Mouse (Mus musculus) hindbrain, postnatal 0 days (tissue): ENCODE measurements at regions not wholly inside any gene's neighbourhood (a gene's known extent, or its start where the extent isn't known, plus 50 kb on each side); places are given as distances from the start of the nearest gene placed in this dataset.

ENCODE experiments used
- ATAC-seq: fragments of 200-750 bp; cut with Nextera tagmentation; 2 replicates; pipeline ENCODE4 v1.8.0; 2017; ENCODE audit warnings: mild to moderate bottlenecking, moderate TSS enrichment, moderate library complexity
- DNase-seq: peaks from one replicate; pipeline ENCODE4 v3.0.0-alpha.2; 2015; ENCODE audit warnings: low spot score
- H3K27ac ChIP-seq: fragments of 300-500 bp; sonication (generic); 2 replicates; pipeline ENCODE4 v1.5.1; 2014; ENCODE audit warnings: mild to moderate bottlenecking
- H3K27me3 ChIP-seq: fragments of 300-500 bp; sonication (generic); 2 replicates; pipeline ENCODE4 v1.6.1; 2014; ENCODE audit warnings: low read length, mixed read lengths; ENCODE audit not compliant: insufficient read depth
- H3K36me3 ChIP-seq: fragments of 300-500 bp; sonication (generic); 2 replicates; pipeline ENCODE4 v1.6.1; 2014; ENCODE audit warnings: low read length, mixed read lengths; ENCODE audit not compliant: insufficient read depth
- H3K4me1 ChIP-seq: fragments of 300-500 bp; sonication (generic); 2 replicates; pipeline ENCODE4 v1.6.1; 2014; ENCODE audit warnings: antibody characterized with exemption, low read length, mixed read lengths; ENCODE audit not compliant: insufficient read depth
- H3K4me2 ChIP-seq: fragments of 300-500 bp; sonication (generic); 2 replicates; pipeline ENCODE4 v1.6.1; 2014; ENCODE audit warnings: low read depth, mild to moderate bottlenecking, low read length, moderate library complexity, mixed read lengths
- H3K4me3 ChIP-seq: fragments of 300-500 bp; sonication (generic); 2 replicates; pipeline ENCODE4 v1.5.1; 2014; ENCODE audit warnings: low read length
- H3K9ac ChIP-seq: fragments of 300-500 bp; sonication (generic); replicated peaks from 2 replicates; pipeline ENCODE4 v1.6.1; 2014; ENCODE audit warnings: mild to moderate bottlenecking, low read length, moderate library complexity, mixed read lengths
- H3K9me3 ChIP-seq: fragments of 300-500 bp; sonication (generic); 2 replicates; pipeline ENCODE4 v1.6.1; 2016; ENCODE audit warnings: low read length, mixed read lengths
- CTCF ChIP-seq: IDR thresholded peaks from 2 replicates; pipeline ENCODE4 v1.5.1; 2016; ENCODE audit warnings: antibody characterized with exemption, control low read depth, low read depth
- WGBS: fragments of 180-500 bp; shearing (Covaris S2); extraction: QIAGEN DNeasy Blood & Tissue Kit; methylation state at CpG from one replicate; pipeline ENCODE4 v1.1.7; 2014; 5-methylcytosine and 5-hydroxymethylcytosine counted together

DNA sequence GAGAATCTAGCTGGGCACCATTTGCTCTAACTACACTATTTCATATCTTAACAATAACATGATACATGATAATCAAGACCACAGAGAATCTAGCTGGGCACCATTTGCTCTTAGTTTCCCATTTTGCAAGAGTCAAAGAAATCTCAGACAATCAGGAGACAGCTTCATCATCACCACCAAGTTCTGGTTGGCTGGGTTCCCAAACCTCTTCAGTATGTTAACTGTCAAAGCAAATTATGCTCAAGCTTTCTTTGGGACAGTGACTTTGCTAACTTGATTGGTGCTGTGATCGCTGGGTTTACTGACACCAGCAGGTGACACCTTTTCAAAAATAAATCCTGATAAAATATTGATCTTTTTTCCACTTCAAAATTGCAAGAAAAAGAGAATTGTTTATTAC is 609.2 kb upstream of the Arrdc3 start:
- WGBS: 64% methylated on average over 1 of the region's 1 CpGs
- Histone ChIP-seq H3K4me2 (no peak overlapping the region), H3K27ac (no peak overlapping the region), H3K9me3 (no peaks in the 10 kb centered on the region), H3K36me3 (no peaks in the 10 kb centered on the region), H3K9ac (no peak overlapping the region), H3K4me1 (no peaks in the 10 kb centered on the region), H3K27me3 (no peaks in the 10 kb centered on the region), H3K4me3 (no peak overlapping the region)
- TF ChIP-seq CTCF: no peak
- ATAC-seq (peak; percentile 59; the same call in 1 of the 2 replicates), DNase-seq (peak; percentile 69)

DNA sequence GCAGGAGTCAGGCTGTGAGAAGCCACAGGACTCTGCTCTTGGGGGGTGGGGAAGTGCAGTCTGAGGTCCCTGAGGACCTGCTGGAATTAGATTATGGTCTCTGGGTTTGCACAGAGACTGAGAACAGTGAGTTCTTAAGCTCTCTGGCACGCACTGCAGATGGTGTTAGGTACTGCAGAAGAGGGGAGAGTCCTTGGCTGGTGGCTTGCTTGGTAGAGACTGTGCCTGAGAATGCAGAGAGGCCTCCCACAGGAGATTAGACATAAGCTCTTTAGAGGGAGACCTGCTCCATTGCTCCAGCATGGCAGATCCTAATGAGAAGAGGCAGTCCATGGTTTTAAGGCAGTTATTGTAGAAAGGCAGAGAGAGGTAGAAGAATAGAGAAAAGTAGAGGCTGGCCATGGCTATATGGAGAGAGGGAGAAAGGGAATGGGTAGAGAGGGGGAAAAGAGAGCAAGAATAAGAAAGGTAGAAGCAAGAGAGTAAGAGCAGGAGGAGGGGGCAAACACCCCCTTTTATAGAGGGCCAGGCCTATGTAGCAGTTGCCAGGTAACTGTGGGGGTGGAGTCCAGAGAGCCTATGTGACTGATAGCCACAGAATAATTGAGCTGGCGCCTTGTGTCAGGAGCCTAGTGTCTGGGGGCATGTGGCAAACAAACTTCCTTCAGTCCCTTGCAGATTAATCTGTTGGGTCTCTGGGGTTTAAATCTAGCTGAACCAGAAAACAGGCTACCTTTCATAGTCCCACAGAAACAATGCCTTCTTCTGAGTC is 591.3 kb upstream of the Arrdc3 start:
- Histone ChIP-seq H3K27me3 (no peaks in the 10 kb centered on the region), H3K4me3 (no peak overlapping the region), H3K9me3 (no peaks in the 10 kb centered on the region), H3K36me3 (no peaks in the 10 kb centered on the region), H3K4me1 (no peaks in the 10 kb centered on the region), H3K4me2 (no peak overlapping the region), H3K27ac (no peak overlapping the region), H3K9ac (no peak overlapping the region)
- no peak for DNase-seq
- no peak for TF ChIP-seq CTCF
- ATAC-seq: no peak
- 49% methylated on average over 2 of the region's 2 CpGs for WGBS

GRCm38 (mm10) chr13:80295723-80296122 is 587.5 kb upstream of the Arrdc3 start:
- WGBS: 6% methylated on average over 1 of the region's 1 CpGs
- ATAC-seq: no peak
- DNase-seq: no peak
- no peak overlapping the region for H3K9ac ChIP-seq
- H3K4me2 ChIP-seq: no peak overlapping the region
- TF ChIP-seq CTCF: no peak
- H3K9me3 ChIP-seq: no peaks in the 10 kb centered on the region
- H3K36me3 ChIP-seq: no peaks in the 10 kb centered on the region
- no peak overlapping the region for H3K27ac ChIP-seq
- H3K27me3 ChIP-seq: no peaks in the 10 kb centered on the region
- no peaks in the 10 kb centered on the region for H3K4me1 ChIP-seq
- no peak overlapping the region for H3K4me3 ChIP-seq

DNA sequence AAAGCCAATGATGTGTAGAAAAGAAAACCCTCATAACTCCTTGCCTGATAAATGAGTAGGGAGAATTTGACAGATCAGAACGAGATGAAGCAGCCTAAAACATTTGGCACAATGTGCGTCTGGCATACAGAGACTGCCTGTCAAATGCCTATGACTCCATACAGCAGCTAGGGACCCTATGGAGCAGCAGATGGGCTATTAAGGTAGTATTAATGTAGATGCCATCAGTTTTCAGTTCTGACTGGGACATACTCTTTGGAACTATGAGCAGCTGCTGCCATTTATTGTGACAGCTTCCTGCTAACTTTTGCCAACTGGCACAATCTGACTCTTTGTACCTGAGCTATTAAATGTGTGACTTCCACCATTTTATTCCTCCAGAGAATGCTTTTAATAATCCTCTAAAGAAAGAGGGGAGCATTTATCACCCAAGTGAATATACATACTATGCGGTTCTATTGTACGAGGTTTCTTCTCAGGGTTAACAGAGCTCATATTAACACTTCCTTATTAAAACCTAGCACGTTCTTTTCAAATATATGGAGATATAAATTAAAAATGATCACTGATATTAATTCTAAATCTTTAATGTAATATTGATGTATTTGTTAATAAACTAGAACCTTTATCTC is 549.0 kb upstream of the Arrdc3 start:
- H3K27me3 ChIP-seq: no peaks in the 10 kb centered on the region
- no peak overlapping the region for H3K27ac ChIP-seq
- H3K4me3 ChIP-seq: no peak overlapping the region
- peak; percentile 92 for ATAC-seq
- no peak overlapping the region for H3K4me2 ChIP-seq
- 40% methylated on average over 5 of the region's 5 CpGs for WGBS
- H3K9me3 ChIP-seq: no peaks in the 10 kb centered on the region
- H3K4me1 ChIP-seq: no peaks in the 10 kb centered on the region
- no peak for TF ChIP-seq CTCF
- DNase-seq: peak; percentile 66
- H3K9ac ChIP-seq: no peak overlapping the region
- H3K36me3 ChIP-seq: no peaks in the 10 kb centered on the region

DNA sequence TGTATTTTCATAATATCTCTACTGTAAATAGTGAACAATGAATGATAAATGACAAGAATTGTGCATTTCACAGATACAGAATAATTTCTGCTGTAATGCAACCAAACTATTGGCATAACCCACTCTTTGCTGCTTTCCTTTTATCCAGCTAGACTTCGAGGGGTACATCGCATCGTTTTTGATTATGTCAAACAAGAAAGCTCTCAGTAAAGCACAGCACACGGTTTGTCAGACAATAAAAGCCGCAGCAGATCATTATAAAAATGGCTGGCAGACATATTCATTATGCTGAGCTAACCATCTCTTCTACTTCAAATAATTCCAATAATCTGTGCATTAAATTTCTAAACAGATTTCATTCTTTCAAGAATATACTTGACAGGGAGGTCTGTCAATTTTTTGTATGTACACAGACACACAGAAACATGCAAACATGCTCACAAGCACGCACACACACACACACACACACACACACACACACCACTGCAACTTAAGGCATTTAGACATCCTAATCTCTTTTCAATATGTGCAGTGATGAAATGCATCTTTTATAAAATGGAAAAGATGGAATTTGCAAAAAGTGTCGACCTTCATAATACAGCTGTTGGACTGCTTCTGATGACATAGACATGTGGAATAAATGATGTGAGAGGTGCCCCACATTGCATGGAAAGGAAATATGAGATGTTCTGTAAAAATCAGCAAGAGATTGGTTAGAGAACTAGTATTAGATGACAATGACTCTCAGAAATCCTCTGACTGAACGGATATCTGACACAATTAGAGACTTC is 548.1 kb upstream of the Arrdc3 start:
- DNase-seq (no peak), ATAC-seq (no peak)
- TF ChIP-seq CTCF: no peak
- H3K4me2 ChIP-seq: no peak overlapping the region
- no peaks in the 10 kb centered on the region for H3K27me3 ChIP-seq
- H3K36me3 ChIP-seq: no peaks in the 10 kb centered on the region
- no peak overlapping the region for H3K27ac ChIP-seq
- no peaks in the 10 kb centered on the region for H3K9me3 ChIP-seq
- H3K9ac ChIP-seq: no peak overlapping the region
- 54% methylated on average over 8 of the region's 8 CpGs for WGBS
- no peak overlapping the region for H3K4me3 ChIP-seq
- no peaks in the 10 kb centered on the region for H3K4me1 ChIP-seq

DNA sequence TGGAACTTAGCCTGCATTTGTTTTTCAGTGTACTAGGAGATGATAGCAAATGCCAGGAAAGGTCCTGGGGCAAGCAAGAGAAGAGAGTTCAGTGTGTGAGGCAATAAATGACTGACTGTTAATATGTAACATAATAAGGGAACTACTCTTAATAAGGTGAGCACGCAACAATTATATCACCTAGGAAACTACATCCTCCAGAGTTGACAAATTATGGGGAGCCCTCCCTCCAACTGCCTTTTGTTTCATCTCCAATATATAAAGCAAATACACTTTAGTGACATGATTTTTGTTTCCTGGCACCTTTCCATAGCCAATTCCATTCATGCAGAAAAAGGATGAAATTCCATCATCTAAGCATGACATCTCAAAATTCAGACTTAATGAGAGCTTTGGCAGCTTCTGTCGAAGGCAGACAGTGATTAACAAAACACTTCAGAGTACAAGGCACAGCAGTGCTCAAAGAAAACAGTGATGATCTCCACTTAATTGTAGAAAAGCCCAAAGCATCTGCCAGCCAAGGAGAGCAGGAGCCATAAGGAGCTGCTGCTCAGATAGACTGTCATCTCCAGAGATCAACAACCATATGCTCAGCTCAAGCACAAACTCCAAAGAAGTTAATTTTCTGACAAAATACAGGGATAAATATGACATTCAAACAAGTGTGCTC is 536.1 kb upstream of the Arrdc3 start:
- H3K4me1 ChIP-seq: no peaks in the 10 kb centered on the region
- no peaks in the 10 kb centered on the region for H3K36me3 ChIP-seq
- peak; percentile 51 for DNase-seq
- no peak overlapping the region for H3K4me2 ChIP-seq
- H3K9me3 ChIP-seq: no peaks in the 10 kb centered on the region
- 32% methylated on average over 2 of the region's 2 CpGs for WGBS
- peak; percentile 70 for ATAC-seq
- no peak overlapping the region for H3K9ac ChIP-seq
- TF ChIP-seq CTCF: no peak
- no peaks in the 10 kb centered on the region for H3K27me3 ChIP-seq
- no peak overlapping the region for H3K4me3 ChIP-seq
- no peak overlapping the region for H3K27ac ChIP-seq
